Mouse (Mus musculus) hindbrain, postnatal 0 days (tissue): Measurements from ENCODE around the gene Sox3. TPM values are rescaled to one million over a fixed set of nuclear protein-coding genes. Genes with fewer than 3 reads are reported as not detected.

Experiments used
- ATAC-seq: fragments of 200-750 bp; cut with Nextera tagmentation; 2 replicates; pipeline ENCODE4 v1.8.0; 2017; ENCODE audit warnings: mild to moderate bottlenecking, moderate TSS enrichment, moderate library complexity
- DNase-seq: peaks from one replicate; pipeline ENCODE4 v3.0.0-alpha.2; 2015; ENCODE audit warnings: low spot score
- H3K27ac ChIP-seq: fragments of 300-500 bp; sonication (generic); 2 replicates; pipeline ENCODE4 v1.5.1; 2014; ENCODE audit warnings: mild to moderate bottlenecking
- H3K27me3 ChIP-seq: fragments of 300-500 bp; sonication (generic); 2 replicates; pipeline ENCODE4 v1.6.1; 2014; ENCODE audit warnings: low read length, mixed read lengths; ENCODE audit not compliant: insufficient read depth
- H3K36me3 ChIP-seq: fragments of 300-500 bp; sonication (generic); 2 replicates; pipeline ENCODE4 v1.6.1; 2014; ENCODE audit warnings: low read length, mixed read lengths; ENCODE audit not compliant: insufficient read depth
- H3K4me1 ChIP-seq: fragments of 300-500 bp; sonication (generic); 2 replicates; pipeline ENCODE4 v1.6.1; 2014; ENCODE audit warnings: antibody characterized with exemption, low read length, mixed read lengths; ENCODE audit not compliant: insufficient read depth
- H3K4me2 ChIP-seq: fragments of 300-500 bp; sonication (generic); 2 replicates; pipeline ENCODE4 v1.6.1; 2014; ENCODE audit warnings: low read depth, mild to moderate bottlenecking, low read length, moderate library complexity, mixed read lengths
- H3K4me3 ChIP-seq: fragments of 300-500 bp; sonication (generic); 2 replicates; pipeline ENCODE4 v1.5.1; 2014; ENCODE audit warnings: low read length
- H3K9ac ChIP-seq: fragments of 300-500 bp; sonication (generic); replicated peaks from 2 replicates; pipeline ENCODE4 v1.6.1; 2014; ENCODE audit warnings: mild to moderate bottlenecking, low read length, moderate library complexity, mixed read lengths
- H3K9me3 ChIP-seq: fragments of 300-500 bp; sonication (generic); 2 replicates; pipeline ENCODE4 v1.6.1; 2016; ENCODE audit warnings: low read length, mixed read lengths
- CTCF ChIP-seq: IDR thresholded peaks from 2 replicates; pipeline ENCODE4 v1.5.1; 2016; ENCODE audit warnings: antibody characterized with exemption, control low read depth, low read depth
- WGBS: fragments of 180-500 bp; shearing (Covaris S2); extraction: QIAGEN DNeasy Blood & Tissue Kit; methylation state at CpG from one replicate; pipeline ENCODE4 v1.1.7; 2014; 5-methylcytosine and 5-hydroxymethylcytosine counted together
- polyA plus RNA-seq: library from polyadenylated mRNA; unstranded; fragments of >200 nt; fragmentation: Nextera tagmentation; extraction: Ambion mirVana; gene quantifications from 2 replicates; pipeline ENCODE4 v1.2.1, GENCODE M21; 2015
- total RNA-seq: library from RNA; depleted of rRNA; stranded (reverse); fragments of >200 nt; gene quantifications from 2 replicates; pipeline ENCODE4 v1.2.3, GENCODE M21; 2014; rRNA removed

Sox3 gene
- total RNA-seq (6.1 and 8.5 TPM in 2 replicates), polyA plus RNA-seq (1.3 and 2.4 TPM in 2 replicates)

DNA sequence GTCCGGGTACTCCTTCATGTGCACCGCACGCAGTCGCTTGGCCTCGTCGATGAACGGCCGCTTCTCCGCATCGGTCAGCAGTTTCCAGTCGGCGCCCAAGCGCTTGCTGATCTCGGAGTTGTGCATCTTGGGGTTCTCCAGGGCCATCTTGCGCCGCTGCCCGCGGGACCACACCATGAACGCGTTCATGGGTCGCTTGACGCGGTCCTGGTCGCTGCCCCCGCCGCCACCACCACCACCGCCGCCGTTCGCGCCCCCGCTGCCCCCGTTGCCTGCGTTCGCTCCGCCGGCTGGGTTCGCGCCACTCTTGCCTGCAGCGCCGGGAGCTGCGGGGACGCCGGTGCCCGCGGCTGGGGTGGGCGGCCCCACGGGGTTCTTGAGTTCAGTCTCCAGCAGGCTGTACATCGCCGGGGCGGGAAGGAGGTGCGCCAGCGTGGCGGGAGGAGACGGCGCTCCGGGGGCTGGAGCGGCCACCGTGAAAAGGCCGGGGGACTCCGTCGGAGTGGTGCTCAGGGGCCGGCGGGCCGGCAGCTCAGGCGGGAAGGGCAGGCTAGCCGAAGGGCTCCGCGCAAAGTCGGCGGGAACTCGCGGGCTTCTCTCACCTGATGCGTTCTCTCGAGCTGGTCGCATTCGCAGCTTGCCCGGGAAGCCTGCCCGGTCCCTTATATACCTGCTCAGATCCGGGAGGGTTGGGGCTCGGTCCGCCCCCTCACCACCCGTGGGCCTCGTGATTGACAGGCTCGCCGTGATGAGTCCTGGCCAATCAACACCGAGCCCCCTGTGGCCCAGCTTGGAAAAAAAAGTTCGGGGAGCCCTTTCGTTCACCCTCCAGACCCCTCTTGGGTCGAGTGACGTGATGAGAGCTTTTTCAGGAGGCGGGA is at the start of gene Sox3:
Sox3 (minus strand) TSS at position 630 of the 881 bp plus-strand sequence.
- peak within 1 kb of the TSS; percentile 49 for H3K4me3 ChIP-seq
- peak within 1 kb of the TSS; percentile 59 for H3K4me2 ChIP-seq
- no peaks in the 10 kb centered on the region; the same call in 1 of the 2 replicates for H3K27me3 ChIP-seq
- no peak within 1 kb of the TSS; the same call in 1 of the 2 replicates for H3K27ac ChIP-seq
- peak within 1 kb of the TSS; percentile 40 for H3K9ac ChIP-seq
- 32% methylated on average over 79 of the region's 92 CpGs for WGBS
- TF ChIP-seq CTCF = no peak
- H3K9me3 ChIP-seq = no peaks in the 10 kb centered on the region
- H3K4me1 ChIP-seq = no peaks in the 10 kb centered on the region
- peak; percentile 61 for DNase-seq
- H3K36me3 ChIP-seq = no peaks in the 10 kb centered on the region
- peak; percentile 61 for ATAC-seq

GRCm38 (mm10) chrX:60940225-60940624 is 47.0 kb upstream of the Sox3 start:
- ATAC-seq (no peak), DNase-seq (no peak)
- no peaks in the 10 kb centered on the region for H3K27me3 ChIP-seq
- no peaks in the 10 kb centered on the region for H3K4me1 ChIP-seq
- no peak for TF ChIP-seq CTCF
- 81% methylated on average over 3 of the region's 3 CpGs for WGBS
- no peak overlapping the region for H3K9ac ChIP-seq
- H3K27ac ChIP-seq = no peak overlapping the region
- no peaks in the 10 kb centered on the region for H3K36me3 ChIP-seq
- H3K9me3 ChIP-seq = no peaks in the 10 kb centered on the region
- no peak overlapping the region for H3K4me2 ChIP-seq
- H3K4me3 ChIP-seq = no peak overlapping the region

- Histone ChIP-seq H3K27ac (no peak overlapping the region), H3K27me3 (no peaks in the 10 kb centered on the region; the same call in 1 of the 2 replicates), H3K4me1 (no peaks in the 10 kb centered on the region), H3K4me3 (no peak overlapping the region), H3K4me2 (no peak overlapping the region), H3K9me3 (no peaks in the 10 kb centered on the region), H3K9ac (no peak overlapping the region), H3K36me3 (no peaks in the 10 kb centered on the region)
- ATAC-seq = no peak
- TF ChIP-seq CTCF = no peak
- DNase-seq = no peak
- 45% methylated on average over 4 of the region's 4 CpGs for WGBS
These were observed 6.3 kb upstream of the Sox3 start for GRCm38 (mm10) chrX:60899546-60899945.

DNA sequence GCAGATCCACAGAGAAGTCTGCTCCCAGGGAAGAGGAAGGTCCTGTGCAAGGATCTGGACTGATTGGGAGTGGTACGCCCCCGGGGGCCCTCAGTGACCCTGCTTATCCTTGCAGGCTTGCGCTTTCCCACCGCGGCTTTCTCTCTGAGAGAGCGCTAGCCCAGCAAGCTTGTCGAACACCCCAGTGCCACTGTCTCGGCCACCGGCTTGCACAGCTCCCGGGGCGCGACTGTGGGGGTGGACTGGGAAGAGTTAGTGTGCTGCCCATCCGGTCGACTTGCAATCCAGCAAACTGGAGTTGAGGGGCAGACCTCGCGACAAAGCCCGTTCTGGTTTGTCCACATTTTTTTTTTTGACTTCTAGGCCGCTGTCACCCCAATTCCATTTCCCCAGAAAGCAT is 5.4 kb upstream of the Sox3 start:
- Histone ChIP-seq H3K36me3 (no peaks in the 10 kb centered on the region), H3K4me2 (peak overlapping the region; percentile 23; the same call in 1 of the 2 replicates), H3K4me3 (no peak overlapping the region), H3K27me3 (no peaks in the 10 kb centered on the region; the same call in 1 of the 2 replicates), H3K4me1 (no peaks in the 10 kb centered on the region), H3K9me3 (no peaks in the 10 kb centered on the region), H3K27ac (no peak overlapping the region), H3K9ac (no peak overlapping the region)
- WGBS = 25% methylated on average over 18 of the region's 18 CpGs
- no peak for ATAC-seq
- TF ChIP-seq CTCF = no peak
- no peak for DNase-seq

- peak overlapping the region; percentile 5; the same call in 1 of the 2 replicates for H3K4me2 ChIP-seq
- H3K27me3 ChIP-seq = no peaks in the 10 kb centered on the region; the same call in 1 of the 2 replicates
- no peak for TF ChIP-seq CTCF
- H3K9me3 ChIP-seq = no peaks in the 10 kb centered on the region
- H3K36me3 ChIP-seq = no peaks in the 10 kb centered on the region
- 21% methylated on average over 13 of the region's 13 CpGs for whole genome bisulfite sequencing
- no peaks in the 10 kb centered on the region for H3K4me1 ChIP-seq
- no peak overlapping the region for H3K4me3 ChIP-seq
- ATAC-seq (no peak), DNase-seq (peak; percentile 64)
- no peak overlapping the region for H3K9ac ChIP-seq
- H3K27ac ChIP-seq = no peak overlapping the region
These were observed 3.1 kb upstream of the Sox3 start for GRCm38 (mm10) chrX:60896296-60896695.

DNA sequence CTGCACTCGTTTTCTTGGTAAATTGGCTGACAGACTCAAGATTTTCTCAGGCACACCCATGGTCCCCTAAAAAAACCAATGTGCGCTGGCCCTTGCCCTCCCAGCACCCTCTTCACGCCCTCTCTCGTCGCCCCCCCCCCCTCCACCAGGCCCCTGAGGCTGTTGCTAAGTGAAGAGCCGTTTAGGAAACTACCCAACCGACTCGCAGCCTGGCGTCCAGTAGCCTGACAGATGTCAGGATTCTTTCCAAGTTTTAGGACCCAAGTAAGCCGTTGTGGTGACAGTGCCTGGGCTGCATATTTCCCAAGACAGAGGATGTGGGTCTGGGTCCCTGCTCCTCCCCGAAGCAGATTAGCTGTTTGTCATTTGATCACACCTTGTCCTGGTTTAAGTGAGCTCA is 2.2 kb upstream of the Sox3 start:
- peak overlapping the region; percentile 59 for H3K4me2 ChIP-seq
- H3K4me3 ChIP-seq = peak overlapping the region; percentile 7; the same call in 1 of the 2 replicates
- no peaks in the 10 kb centered on the region; the same call in 1 of the 2 replicates for H3K27me3 ChIP-seq
- 23% methylated on average over 11 of the region's 11 CpGs for WGBS
- TF ChIP-seq CTCF = no peak
- no peak overlapping the region for H3K27ac ChIP-seq
- ATAC-seq (no peak), DNase-seq (peak; percentile 25)
- H3K4me1 ChIP-seq = no peaks in the 10 kb centered on the region
- H3K9me3 ChIP-seq = no peaks in the 10 kb centered on the region
- H3K9ac ChIP-seq = no peak overlapping the region
- no peaks in the 10 kb centered on the region for H3K36me3 ChIP-seq
